Mouse (Mus musculus) CH12.LX (cell line): Measurements from ENCODE around the gene Slc22a5. TPM values are rescaled to one million over a fixed set of nuclear protein-coding genes. Genes with fewer than 3 reads are reported as not detected.

Experiments
- DNase-seq: peaks from one replicate; pipeline ENCODE4 v3.0.0-alpha.2; 2013; ENCODE audit errors: extremely low read depth
- H3K27ac ChIP-seq: 2 replicates; pipeline ENCODE4 v1.5.1; 2012; ENCODE audit warnings: low read depth, mild to moderate bottlenecking, control low read depth, moderate library complexity; ENCODE audit not compliant: insufficient read depth
- H3K27me3 ChIP-seq: replicated peaks from 2 replicates; pipeline ENCODE3; 2012; ENCODE audit warnings: inconsistent platforms
- H3K36me3 ChIP-seq, 2 experiments: replicated peaks in 1 of 2; 2 replicates each; pipeline versions ENCODE3 to v1.6.1; 2012; ENCODE audit warnings: inconsistent platforms in 1 of 2, low read length in 1 of 2, mild to moderate bottlenecking in 1 of 2, mixed read lengths in 1 of 2, moderate library complexity in 1 of 2; ENCODE audit not compliant: control insufficient read depth in 1 of 2, insufficient read depth in 1 of 2
- H3K4me1 ChIP-seq, 2 experiments: 2 replicates each; pipeline ENCODE4 v1.6.1; 2012; ENCODE audit warnings: inconsistent platforms in 1 of 2, moderate library complexity in 1 of 2; ENCODE audit not compliant: insufficient read depth in 2 of 2, control insufficient read depth in 1 of 2
- H3K4me2 ChIP-seq: 2 replicates; pipeline ENCODE4 v1.6.1; 2012; ENCODE audit warnings: low read depth, mild to moderate bottlenecking, control low read depth; ENCODE audit not compliant: poor library complexity, insufficient read depth, severe bottlenecking
- H3K4me3 ChIP-seq, 3 experiments: fragments of 150-350 bp in 1 of 3; sonication (generic) in 1 of 3; replicated peaks in 1 of 3; 2 replicates each; pipeline versions ENCODE3 to v1.5.1; 2011 to 2012; ENCODE audit warnings: low read depth in 2 of 3, low read length in 2 of 3, mild to moderate bottlenecking in 2 of 3, moderate library complexity in 2 of 3, control low read depth in 1 of 3, improper control_type of control experiment in 1 of 3, inconsistent platforms in 1 of 3, mixed read lengths in 1 of 3; ENCODE audit not compliant: poor library complexity in 1 of 3
- H3K79me2 ChIP-seq: replicated peaks from 2 replicates; pipeline ENCODE4 v1.6.1; 2012; ENCODE audit warnings: mild to moderate bottlenecking, moderate library complexity; ENCODE audit not compliant: control insufficient read depth, poor library complexity, insufficient read depth, severe bottlenecking; ENCODE audit errors: extremely low read depth
- H3K9ac ChIP-seq: 2 replicates; pipeline ENCODE4 v1.6.1; 2012; ENCODE audit warnings: low read depth, mild to moderate bottlenecking, control low read depth, moderate library complexity; ENCODE audit not compliant: insufficient read depth
- H3K9me3 ChIP-seq: replicated peaks from 2 replicates; pipeline ENCODE3; 2012; ENCODE audit warnings: low read length, inconsistent platforms, mixed read lengths
- BHLHE40 ChIP-seq: IDR thresholded peaks from 2 replicates; pipeline ENCODE4 v1.6.1; 2011; ENCODE audit warnings: mild to moderate bottlenecking, low read depth, low read length, improper control_type of control experiment
- CHD1 ChIP-seq: IDR thresholded peaks from 2 replicates; pipeline ENCODE4 v1.6.1; 2012; ENCODE audit warnings: low read depth, low read length, improper control_type of control experiment, inconsistent platforms
- CHD2 ChIP-seq: IDR thresholded peaks from 2 replicates; pipeline ENCODE4 v1.6.1; 2011; ENCODE audit warnings: low read length, improper control_type of control experiment
- E2F4 ChIP-seq: IDR thresholded peaks from 2 replicates; pipeline ENCODE4 v1.6.1; 2011; ENCODE audit warnings: low read depth, low read length, improper control_type of control experiment; ENCODE audit not compliant: insufficient replicate concordance
- ELF1 ChIP-seq: IDR thresholded peaks from 2 replicates; pipeline ENCODE4 v1.6.1; 2014; ENCODE audit warnings: low read depth, mild to moderate bottlenecking, inconsistent platforms, low read length, improper control_type of control experiment
- EP300 ChIP-seq: IDR thresholded peaks from 2 replicates; pipeline ENCODE4 v1.6.1; 2011; ENCODE audit warnings: low read length, improper control_type of control experiment
- ETS1 ChIP-seq: conservative IDR thresholded peaks from 2 replicates; pipeline ENCODE4 v1.6.1; 2012; ENCODE audit warnings: low read depth, mild to moderate bottlenecking, inconsistent platforms, low read length, improper control_type of control experiment, moderate library complexity
- HCFC1 ChIP-seq: IDR thresholded peaks from 2 replicates; pipeline ENCODE4 v1.6.1; 2012; ENCODE audit warnings: low read depth, mild to moderate bottlenecking, inconsistent platforms, low read length, improper control_type of control experiment
- IRF4 ChIP-seq: IDR thresholded peaks from 2 replicates; pipeline ENCODE4 v1.6.1; 2014; ENCODE audit warnings: low read depth, mild to moderate bottlenecking, inconsistent platforms, low read length, improper control_type of control experiment
- MAFK ChIP-seq: IDR thresholded peaks from 2 replicates; pipeline ENCODE4 v1.6.1; 2011; ENCODE audit warnings: low read length, improper control_type of control experiment; ENCODE audit not compliant: insufficient replicate concordance
- MAX ChIP-seq: IDR thresholded peaks from 2 replicates; pipeline ENCODE4 v1.6.1; 2011; ENCODE audit warnings: low read length, improper control_type of control experiment
- MAZ ChIP-seq: IDR thresholded peaks from 2 replicates; pipeline ENCODE4 v1.6.1; 2012; ENCODE audit warnings: low read depth, mild to moderate bottlenecking, inconsistent platforms, low read length, improper control_type of control experiment, moderate library complexity
- MEF2A ChIP-seq: IDR thresholded peaks from 2 replicates; pipeline ENCODE4 v1.6.1; 2014; ENCODE audit warnings: low read depth, mild to moderate bottlenecking, inconsistent platforms, low read length, improper control_type of control experiment, borderline replicate concordance
- MXI1 ChIP-seq: IDR thresholded peaks from 2 replicates; pipeline ENCODE4 v1.6.1; 2011; ENCODE audit warnings: mild to moderate bottlenecking, low read depth, low read length, improper control_type of control experiment
- MYC ChIP-seq: IDR thresholded peaks from 2 replicates; pipeline ENCODE4 v1.6.1; 2011; ENCODE audit warnings: low read depth, mild to moderate bottlenecking, improper control_type of control experiment, low read length
- NELFE ChIP-seq: IDR thresholded peaks from 2 replicates; pipeline ENCODE4 v1.6.1; 2011; ENCODE audit warnings: low read depth, low read length, improper control_type of control experiment
- NRF1 ChIP-seq: IDR thresholded peaks from 2 replicates; pipeline ENCODE4 v1.6.1; 2014; ENCODE audit warnings: low read depth, mild to moderate bottlenecking, inconsistent platforms, low read length, improper control_type of control experiment, moderate library complexity
- POLR2A ChIP-seq: IDR thresholded peaks from 2 replicates; pipeline ENCODE4 v1.6.1; 2011; ENCODE audit warnings: low read depth, mild to moderate bottlenecking, improper control_type of control experiment, low read length
- POLR2AphosphoS2 ChIP-seq: IDR thresholded peaks from 2 replicates; pipeline ENCODE4 v1.6.1; 2011; ENCODE audit warnings: low read depth, low read length, improper control_type of control experiment
- SIN3A ChIP-seq: IDR thresholded peaks from 2 replicates; pipeline ENCODE4 v1.6.1; 2012; ENCODE audit warnings: low read length, improper control_type of control experiment, inconsistent platforms
- TBP ChIP-seq: conservative IDR thresholded peaks from 2 replicates; pipeline ENCODE4 v1.6.1; 2011; ENCODE audit warnings: low read depth, low read length, improper control_type of control experiment
- TCF12 ChIP-seq: IDR thresholded peaks from 2 replicates; pipeline ENCODE4 v1.6.1; 2014; ENCODE audit warnings: low read depth, mild to moderate bottlenecking, inconsistent platforms, low read length, improper control_type of control experiment
- UBTF ChIP-seq: IDR thresholded peaks from 2 replicates; pipeline ENCODE4 v1.6.1; 2012; ENCODE audit warnings: low read depth, mild to moderate bottlenecking, inconsistent platforms, low read length, improper control_type of control experiment, moderate library complexity
- USF2 ChIP-seq: conservative IDR thresholded peaks from 2 replicates; pipeline ENCODE4 v1.6.1; 2011; ENCODE audit warnings: low read depth, low read length, improper control_type of control experiment
- ZC3H11A ChIP-seq: IDR thresholded peaks from 2 replicates; pipeline ENCODE4 v1.6.1; 2012; ENCODE audit warnings: low read depth, mild to moderate bottlenecking, inconsistent platforms, low read length, improper control_type of control experiment
- ZKSCAN1 ChIP-seq: IDR thresholded peaks from 2 replicates; pipeline ENCODE4 v1.6.1; 2012; ENCODE audit warnings: low read depth, inconsistent platforms, low read length, improper control_type of control experiment, borderline replicate concordance
- ZMIZ1 ChIP-seq: IDR thresholded peaks from 2 replicates; pipeline ENCODE4 v1.6.1; 2012; ENCODE audit warnings: low read depth, mild to moderate bottlenecking, inconsistent platforms, low read length, improper control_type of control experiment
- ZNF384 ChIP-seq: IDR thresholded peaks from 2 replicates; pipeline ENCODE4 v1.6.1; 2012; ENCODE audit warnings: low read depth, low read length, improper control_type of control experiment, inconsistent platforms
- dilution Hi-C: fragments of 300-500 bp; cut with MboI; formaldehyde crosslinking; loops from 2 replicates; pipeline ENCODE4 v1.14.3; 2020; ENCODE audit warnings: low sequenced_read_pairs; ENCODE audit not compliant: extremely low pct_unique_long_range_greater_than_20kb, extremely low pct_ligation_motif_present
- in situ Hi-C: fragments of 300-500 bp; cut with MboI; formaldehyde crosslinking; loops from 3 replicates; pipeline ENCODE4 v1.14.3; 2019; ENCODE audit warnings: low sequenced_read_pairs, low pct_ligation_motif_present, low pct_unique_long_range_greater_than_20kb, mixed read lengths
- polyA plus RNA-seq: library from polyadenylated mRNA; unstranded; fragments of >175 nt; gene quantifications from 2 replicates; pipeline ENCODE4 v1.2.1, GENCODE M21; 2012; ENCODE audit warnings: low read depth; ENCODE audit not compliant: insufficient read length
- total RNA-seq, 2 experiments: library from RNA; depleted of rRNA; stranded (reverse); fragments of 300-350 nt in 1 of 2; fragments of >200 nt in 1 of 2; gene quantifications; 2 replicates each; pipeline ENCODE4 v1.2.3; 2012 to 2014

The Slc22a5 gene
- total and polyA plus RNA-seq, 3 experiments, result 5.6 to 6.7 (median 6.2) TPM

DNA sequence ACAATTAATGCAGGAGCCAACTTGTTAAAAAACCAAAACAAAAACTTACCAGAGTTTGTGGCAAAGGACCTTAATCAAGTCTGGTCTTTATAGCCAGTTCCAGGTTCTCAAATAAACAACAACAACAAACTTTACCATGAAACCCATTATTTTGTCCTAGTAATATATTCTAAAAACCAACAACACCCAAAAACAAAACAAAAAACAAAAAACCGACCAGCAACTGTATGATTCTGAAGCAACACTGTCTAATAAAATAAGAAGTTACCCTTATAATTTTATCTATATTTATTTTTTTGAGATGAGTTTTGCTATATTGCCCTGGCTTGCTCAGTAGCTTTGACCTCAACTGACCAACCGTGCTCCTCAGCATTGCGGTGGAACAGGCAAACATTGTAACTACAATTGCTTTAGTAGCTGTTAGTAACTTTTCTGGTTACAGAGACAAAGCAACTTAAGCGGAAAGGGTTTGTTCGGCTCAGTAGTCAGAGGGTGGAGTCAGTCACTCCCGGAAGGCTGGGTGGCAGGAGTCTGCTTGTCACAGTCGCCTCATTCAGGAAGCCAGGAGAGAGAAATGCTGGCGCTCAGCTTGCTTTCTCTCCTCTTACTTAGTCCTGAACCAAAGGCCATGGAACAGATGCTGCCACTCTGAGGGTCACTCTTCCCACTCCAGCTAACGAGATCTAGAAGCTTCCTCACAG, 1.4 kb upstream of the Slc22a5 start:
- dilution Hi-C loops, result no loop called here
- H3K79me2 ChIP-seq, result no peaks in the 10 kb centered on the region
- in situ Hi-C loops, result no loop called here
- no peaks in the 10 kb centered on the region for H3K36me3 ChIP-seq
- peak overlapping the region; percentile 57 for H3K27ac ChIP-seq
- H3K4me1 ChIP-seq, result peaks cover 4 to 29% of the 10 kb centered on the region in 2 experiments; a peak in 3 of 4 replicates
- H3K27me3 ChIP-seq, result no peaks in the 10 kb centered on the region
- peak; percentile 88 for DNase-seq
- TF ChIP-seq E2F4 (0 out of 2 replicates have a peak, but pooled peaks have one; percentile 43), MAX (peak; percentile 61; the same call in 1 of the 2 replicates), NRF1 (peak; percentile 42; the same call in 1 of the 2 replicates), CHD1 (peak; percentile 62; the same call in 1 of the 2 replicates), ELF1 (peak; percentile 93), ZC3H11A (no peak), ZNF384 (no peak), CHD2 (peak; percentile 40; the same call in 1 of the 2 replicates), EP300 (0 out of 2 replicates have a peak, but pooled peaks have one; percentile 25), USF2 (no peak), NELFE (peak; percentile 93), MAZ (0 out of 2 replicates have a peak, but pooled peaks have one; percentile 58), BHLHE40 (0 out of 2 replicates have a peak, but pooled peaks have one; percentile 19), POLR2AphosphoS2 (peak; percentile 74; the same call in 1 of the 2 replicates), ZMIZ1 (peak; percentile 85), ETS1 (peak; percentile 28; the same call in 1 of the 2 replicates), MAFK (0 out of 2 replicates have a peak, but pooled peaks have one; percentile 16), UBTF (no peak), MYC (0 out of 2 replicates have a peak, but pooled peaks have one; percentile 20), POLR2A (peak; percentile 93), MXI1 (peak; percentile 60; the same call in 1 of the 2 replicates), IRF4 (peak; percentile 45), MEF2A (no peak), TCF12 (peak; percentile 85), TBP (peak; percentile 93), SIN3A (peak; percentile 78; the same call in 1 of the 2 replicates), ZKSCAN1 (no peak), HCFC1 (peak; percentile 65)
- peak overlapping the region; percentile 23; the same call in 1 of the 2 replicates for H3K9ac ChIP-seq
- H3K9me3 ChIP-seq, result no peaks in the 10 kb centered on the region
- peak overlapping the region in 2 of 3 experiments; percentile 22 to 23 for H3K4me3 ChIP-seq
- peak overlapping the region; percentile 94 for H3K4me2 ChIP-seq
